Mouse (Mus musculus) liver, postnatal 0 days (tissue): ENCODE measurements around the gene Rnf24.

Source experiments
- CTCF ChIP-seq: sonication (generic); IDR thresholded peaks from 2 replicates; pipeline ENCODE4 v1.5.1; 2016; ENCODE audit warnings: antibody characterized with exemption, low read depth
- EP300 ChIP-seq: IDR thresholded peaks from 2 replicates; pipeline ENCODE4 v1.6.1; 2016; ENCODE audit warnings: antibody characterized with exemption, low read depth, mild to moderate bottlenecking

DNA sequence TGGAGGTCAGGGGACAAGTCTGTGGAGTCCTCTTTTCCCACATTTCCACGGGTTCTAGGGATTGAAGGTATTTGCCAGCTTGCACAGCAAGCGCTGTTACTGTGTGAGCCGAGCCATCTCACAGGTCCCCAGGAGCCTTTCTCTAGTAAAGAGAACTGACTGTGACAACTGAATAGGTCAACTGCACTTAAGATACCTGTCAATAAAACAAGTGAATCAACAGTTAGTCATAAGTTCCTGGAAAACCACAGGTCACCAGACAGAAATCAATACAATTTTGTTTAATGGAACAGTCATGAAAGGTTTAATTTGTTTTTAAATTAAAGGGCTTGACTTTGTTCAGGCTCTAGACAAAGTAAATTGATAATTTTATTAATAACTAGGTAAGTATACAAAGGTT lies 22.1 kb downstream of the Rnf24 start:
- no peak for TF ChIP-seq CTCF
- TF ChIP-seq EP300: peak; percentile 29; the same call in 1 of the 2 replicates
